Mouse (Mus musculus): ENCODE data around the gene Iqschfp. TPM values are rescaled to one million over a fixed set of nuclear protein-coding genes. Genes with fewer than 3 reads are reported as not detected.

The Iqschfp gene
- polyA plus RNA-seq, 1 experiment from 2014 or later, result not detected

DNA sequence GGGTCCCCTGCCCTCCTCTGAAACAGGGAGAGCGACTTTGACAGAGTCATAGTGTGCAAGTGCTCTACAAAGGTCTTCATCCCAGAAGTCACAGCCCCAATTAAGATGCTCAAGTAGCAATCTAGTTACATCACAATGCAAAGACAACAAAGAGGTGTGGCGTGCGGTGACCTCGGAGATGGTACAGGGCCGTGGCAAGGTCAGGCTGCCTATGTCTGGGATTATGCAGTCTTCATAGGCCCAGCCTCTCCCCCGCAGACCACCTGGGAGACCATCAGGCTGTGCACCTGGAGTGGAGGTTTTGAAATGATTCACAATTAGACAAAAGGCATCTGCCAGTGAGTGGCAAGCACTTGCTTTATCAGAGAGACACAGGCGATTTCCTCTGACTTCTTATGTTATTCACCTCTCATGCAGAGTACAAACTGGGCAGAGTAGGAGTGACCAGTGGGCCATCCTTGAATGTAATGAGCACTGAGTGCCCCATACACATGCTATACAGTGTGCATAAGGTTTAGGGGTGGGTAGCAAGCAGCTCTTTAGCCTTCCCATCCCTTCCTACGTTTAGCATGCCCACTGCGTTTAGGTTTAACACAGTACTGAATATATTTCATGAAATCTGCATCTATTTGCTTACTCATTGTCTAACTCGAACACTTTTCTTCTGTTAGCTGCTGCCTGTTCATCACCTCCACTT, 673.1 kb downstream of the Iqschfp start:
- H3K27me3 ChIP-seq (replicated peaks), result no peaks in the 10 kb centered on the region
- no peaks in the 10 kb centered on the region for H3K36me3 ChIP-seq
- no peak overlapping the region for H3K4me3 ChIP-seq
- no peaks in the 10 kb centered on the region for H3K9me3 ChIP-seq (replicated peaks)
- H3K9ac ChIP-seq, result no peak overlapping the region
- WGBS, result 73% methylated on average over 10 of the region's 10 CpGs
- H3K4me1 ChIP-seq (replicated peaks), result peaks cover 31% of the 10 kb centered on the region
- H3K4me2 ChIP-seq, result no peak overlapping the region
- no peak overlapping the region for H3K27ac ChIP-seq (ENCODE audit: poor library complexity, severe bottlenecking)
- ATAC-seq (ENCODE audit: insufficient number of reproducible peaks, low FRiP score), result no peak

DNA sequence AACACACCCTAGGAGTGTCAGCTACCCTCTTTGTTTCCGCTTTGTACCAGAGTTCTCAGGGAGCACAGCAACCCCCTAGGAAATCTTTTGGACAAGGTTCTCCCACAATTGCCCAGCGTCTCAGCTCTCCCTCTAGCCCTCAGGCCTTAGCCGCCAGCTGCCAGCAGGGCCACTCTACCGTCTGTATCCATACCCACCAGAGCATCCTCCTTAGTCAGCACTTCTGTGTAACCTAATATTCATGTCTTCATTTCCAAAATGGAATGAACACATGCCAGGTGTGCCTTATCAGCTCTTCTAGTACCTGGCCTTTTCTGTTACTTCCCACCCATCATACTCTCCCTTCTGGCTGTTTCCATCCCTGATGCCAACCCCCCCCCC, 673.6 kb downstream of the Iqschfp start:
- Histone ChIP-seq H3K4me3 (no peak overlapping the region), H3K27me3 (replicated peaks) (no peaks in the 10 kb centered on the region), H3K27ac (ENCODE audit: poor library complexity, severe bottlenecking) (no peak overlapping the region), H3K9me3 (replicated peaks) (no peaks in the 10 kb centered on the region), H3K4me1 (replicated peaks) (peaks cover 30% of the 10 kb centered on the region), H3K36me3 (no peaks in the 10 kb centered on the region), H3K4me2 (no peak overlapping the region), H3K9ac (no peak overlapping the region)
- ATAC-seq (ENCODE audit: insufficient number of reproducible peaks, low FRiP score), result no peak
- 76% methylated on average over 4 of the region's 4 CpGs for WGBS

DNA sequence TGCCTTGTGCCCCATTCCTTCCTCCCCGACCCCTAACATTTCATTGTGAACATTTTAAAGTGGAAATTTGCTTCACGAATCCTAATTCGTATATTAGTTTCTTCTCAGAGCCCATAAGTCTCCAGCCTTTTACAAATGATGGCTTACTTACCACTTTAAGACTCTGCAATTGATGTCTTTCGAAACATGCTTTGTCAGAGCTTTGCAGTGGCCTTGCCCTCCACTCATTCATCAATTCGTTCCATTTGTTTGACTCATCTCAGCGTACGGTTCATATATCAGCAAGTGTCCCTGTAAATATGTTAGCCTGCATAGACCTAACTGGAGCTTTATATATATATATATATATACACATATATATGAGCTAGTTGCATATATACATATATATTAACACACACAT, 675.5 kb downstream of the Iqschfp start:
- no peak overlapping the region for H3K4me2 ChIP-seq
- H3K27ac ChIP-seq (ENCODE audit: poor library complexity, severe bottlenecking), result no peak overlapping the region
- H3K36me3 ChIP-seq, result no peaks in the 10 kb centered on the region
- H3K9ac ChIP-seq, result no peak overlapping the region
- WGBS, result 84% methylated on average over 7 of the region's 7 CpGs
- H3K4me1 ChIP-seq (replicated peaks), result peaks cover 32% of the 10 kb centered on the region
- H3K9me3 ChIP-seq (replicated peaks), result no peaks in the 10 kb centered on the region
- H3K27me3 ChIP-seq (replicated peaks), result no peaks in the 10 kb centered on the region
- ATAC-seq (ENCODE audit: insufficient number of reproducible peaks, low FRiP score), result no peak
- no peak overlapping the region for H3K4me3 ChIP-seq

DNA sequence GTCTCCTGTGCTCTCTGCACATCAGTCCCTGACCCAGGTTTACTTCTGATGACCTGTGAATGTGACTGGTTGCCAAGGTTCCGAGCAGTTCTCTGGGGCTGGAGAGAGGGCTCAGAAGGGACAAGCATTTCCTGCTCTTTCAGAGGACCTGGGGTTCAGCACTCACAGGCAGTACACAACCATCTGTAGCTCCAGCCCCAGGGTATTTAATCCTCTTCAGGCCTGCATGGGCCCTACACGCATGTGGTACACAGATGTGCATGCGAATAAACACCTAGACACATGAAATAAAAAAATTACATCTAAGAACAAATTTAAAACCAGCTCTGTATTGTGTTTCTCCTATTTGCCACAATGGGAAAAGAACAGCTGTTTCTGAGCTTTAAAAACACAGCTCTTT, 676.1 kb downstream of the Iqschfp start:
- Histone ChIP-seq H3K4me3 (no peak overlapping the region), H3K4me1 (replicated peaks) (peaks cover 35% of the 10 kb centered on the region), H3K4me2 (no peak overlapping the region), H3K36me3 (no peaks in the 10 kb centered on the region), H3K9ac (no peak overlapping the region), H3K27me3 (replicated peaks) (no peaks in the 10 kb centered on the region), H3K27ac (ENCODE audit: poor library complexity, severe bottlenecking) (0 out of 2 replicates have a peak overlapping the region, but pooled peaks have one; percentile 12), H3K9me3 (replicated peaks) (no peaks in the 10 kb centered on the region)
- no peak for ATAC-seq (ENCODE audit: insufficient number of reproducible peaks, low FRiP score)
- WGBS, result 78% methylated on average over 3 of the region's 3 CpGs

DNA sequence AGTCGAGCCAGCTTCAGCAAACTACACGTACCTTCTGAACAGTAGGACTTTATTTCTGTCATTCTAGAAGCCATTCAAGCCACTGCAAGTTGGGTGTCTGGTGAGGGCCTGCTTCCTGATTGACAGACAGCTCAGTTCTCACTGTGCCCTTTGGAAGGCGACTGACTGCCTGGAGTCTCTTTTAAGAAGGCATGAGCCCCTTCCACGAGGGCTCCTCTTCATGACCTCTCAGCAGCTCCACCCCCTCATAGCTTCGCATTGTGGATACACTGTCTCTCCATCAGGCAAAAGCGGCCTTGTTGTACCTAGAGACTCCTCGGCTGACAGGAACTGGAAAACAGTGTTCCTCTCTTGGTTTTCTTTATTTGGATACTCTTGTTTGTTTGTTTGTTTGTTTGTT, 676.7 kb downstream of the Iqschfp start:
- H3K4me2 ChIP-seq, result no peak overlapping the region
- H3K9ac ChIP-seq, result no peak overlapping the region
- H3K4me3 ChIP-seq, result no peak overlapping the region
- no peak for ATAC-seq (ENCODE audit: insufficient number of reproducible peaks, low FRiP score)
- H3K9me3 ChIP-seq (replicated peaks), result no peaks in the 10 kb centered on the region
- 39% methylated on average over 7 of the region's 7 CpGs for WGBS
- H3K4me1 ChIP-seq (replicated peaks), result peaks cover 37% of the 10 kb centered on the region
- H3K36me3 ChIP-seq, result no peaks in the 10 kb centered on the region
- no peak overlapping the region for H3K27ac ChIP-seq (ENCODE audit: poor library complexity, severe bottlenecking)
- H3K27me3 ChIP-seq (replicated peaks), result no peaks in the 10 kb centered on the region

DNA sequence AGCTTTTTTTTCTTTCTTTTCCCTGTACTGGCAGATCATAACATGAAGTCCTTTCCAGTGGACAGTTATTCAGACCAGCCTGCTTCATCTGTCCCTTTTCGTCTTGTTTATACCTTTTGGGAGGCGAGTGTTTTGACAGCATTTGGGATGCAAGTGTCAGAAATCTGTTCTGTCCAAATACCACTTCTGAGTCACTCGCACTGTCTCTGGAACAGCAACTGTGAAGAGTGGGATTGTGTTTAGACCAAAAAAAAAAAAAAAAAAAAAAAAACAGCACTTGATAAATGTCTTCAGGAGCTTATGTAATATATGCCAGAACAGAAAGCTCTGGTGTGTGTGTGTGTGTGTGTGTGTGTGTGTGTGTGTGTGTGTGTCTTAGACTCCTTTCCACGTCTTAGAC, 678.3 kb downstream of the Iqschfp start:
- Histone ChIP-seq H3K9me3 (replicated peaks) (no peaks in the 10 kb centered on the region), H3K27me3 (replicated peaks) (no peaks in the 10 kb centered on the region), H3K4me3 (no peak overlapping the region), H3K36me3 (no peaks in the 10 kb centered on the region), H3K9ac (no peak overlapping the region), H3K4me1 (replicated peaks) (peaks cover 40% of the 10 kb centered on the region), H3K27ac (ENCODE audit: poor library complexity, severe bottlenecking) (no peak overlapping the region), H3K4me2 (no peak overlapping the region)
- 82% methylated on average over 4 of the region's 4 CpGs for WGBS
- ATAC-seq (ENCODE audit: insufficient number of reproducible peaks, low FRiP score), result no peak

DNA sequence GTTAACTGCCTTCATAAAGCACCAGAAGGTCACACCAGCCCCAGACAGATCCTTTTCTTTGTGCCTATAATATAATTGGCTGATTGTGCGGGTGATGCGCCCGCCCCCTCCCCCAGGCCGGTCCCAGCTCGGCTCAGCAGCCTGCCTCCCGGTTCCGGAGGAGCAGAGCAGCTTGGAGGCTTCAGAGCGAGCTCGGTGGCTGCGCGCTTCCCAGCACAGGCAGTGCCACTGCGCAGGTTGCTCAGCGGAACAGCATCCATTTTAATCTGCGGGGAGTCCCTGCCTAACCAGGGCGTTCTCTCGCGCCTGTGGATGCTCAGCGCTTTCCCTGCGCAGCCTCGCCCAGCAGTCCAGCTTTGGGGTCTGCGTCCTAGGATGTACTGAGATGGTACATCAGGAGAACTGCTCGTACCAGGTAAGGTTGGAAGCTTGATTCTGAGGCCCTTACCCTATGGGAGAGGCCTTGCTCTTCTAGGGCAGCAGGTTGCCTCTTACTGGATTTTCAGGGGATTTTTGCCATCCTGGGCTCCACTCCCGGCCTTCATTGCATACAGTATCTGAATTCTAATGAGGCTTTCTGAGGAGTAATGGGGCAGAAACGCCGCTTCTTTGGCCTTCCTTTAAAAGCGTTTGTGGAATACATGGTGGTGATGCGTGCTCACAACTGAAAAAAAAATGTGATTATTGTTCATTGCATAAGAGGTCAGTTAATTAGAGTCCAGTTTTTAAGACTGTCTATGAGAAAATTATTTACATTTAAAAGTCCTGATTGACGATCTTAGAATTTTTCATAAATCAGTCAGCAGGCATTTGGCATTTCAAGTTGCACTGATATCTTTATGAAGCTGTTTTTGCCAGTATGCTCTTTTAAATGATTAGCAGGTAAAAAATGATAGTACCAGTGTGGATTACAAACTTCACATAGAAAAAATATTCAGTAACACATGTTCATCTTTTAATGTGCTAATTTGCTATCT, 680.5 kb downstream of the Iqschfp start:
- no peaks in the 10 kb centered on the region for H3K9me3 ChIP-seq (replicated peaks)
- H3K9ac ChIP-seq, result peak overlapping the region; percentile 60
- peak overlapping the region; percentile 39 for H3K4me3 ChIP-seq
- peak overlapping the region; percentile 67 for H3K4me2 ChIP-seq
- peak; percentile 52; the same call in 1 of the 2 replicates for ATAC-seq (ENCODE audit: insufficient number of reproducible peaks, low FRiP score)
- H3K27me3 ChIP-seq (replicated peaks), result no peaks in the 10 kb centered on the region
- peaks cover 50% of the 10 kb centered on the region for H3K4me1 ChIP-seq (replicated peaks)
- no peaks in the 10 kb centered on the region for H3K36me3 ChIP-seq
- WGBS, result 24% methylated on average over 28 of the region's 28 CpGs
- peak overlapping the region; percentile 35; the same call in 1 of the 2 replicates for H3K27ac ChIP-seq (ENCODE audit: poor library complexity, severe bottlenecking)

DNA sequence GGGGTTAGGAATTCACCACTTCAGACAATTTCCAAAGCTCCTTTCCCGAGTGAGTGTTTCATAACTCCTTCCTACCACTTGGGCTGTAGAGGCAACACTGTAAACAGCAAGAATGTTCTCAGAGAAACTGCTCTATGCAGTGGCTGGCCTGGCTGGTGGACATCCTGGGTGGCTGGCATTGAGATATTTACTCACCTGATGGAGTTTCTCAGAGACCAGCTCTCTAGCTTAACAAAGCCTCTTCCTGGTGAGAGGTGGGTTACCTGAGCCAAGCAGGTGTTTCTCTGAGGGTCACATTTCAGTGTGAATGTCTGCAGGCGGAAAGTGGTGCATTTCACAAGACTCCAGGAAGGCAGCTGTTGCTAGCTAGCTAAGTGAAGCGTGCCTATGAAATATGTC, 681.2 kb downstream of the Iqschfp start:
- H3K4me1 ChIP-seq (replicated peaks), result peaks cover 50% of the 10 kb centered on the region
- H3K36me3 ChIP-seq, result no peaks in the 10 kb centered on the region
- H3K4me3 ChIP-seq, result no peak overlapping the region
- 72% methylated on average over 3 of the region's 3 CpGs for WGBS
- H3K9ac ChIP-seq, result no peak overlapping the region
- H3K4me2 ChIP-seq, result no peak overlapping the region
- H3K27ac ChIP-seq (ENCODE audit: poor library complexity, severe bottlenecking), result no peak overlapping the region
- ATAC-seq (ENCODE audit: insufficient number of reproducible peaks, low FRiP score), result no peak
- H3K27me3 ChIP-seq (replicated peaks), result no peaks in the 10 kb centered on the region
- no peaks in the 10 kb centered on the region for H3K9me3 ChIP-seq (replicated peaks)

DNA sequence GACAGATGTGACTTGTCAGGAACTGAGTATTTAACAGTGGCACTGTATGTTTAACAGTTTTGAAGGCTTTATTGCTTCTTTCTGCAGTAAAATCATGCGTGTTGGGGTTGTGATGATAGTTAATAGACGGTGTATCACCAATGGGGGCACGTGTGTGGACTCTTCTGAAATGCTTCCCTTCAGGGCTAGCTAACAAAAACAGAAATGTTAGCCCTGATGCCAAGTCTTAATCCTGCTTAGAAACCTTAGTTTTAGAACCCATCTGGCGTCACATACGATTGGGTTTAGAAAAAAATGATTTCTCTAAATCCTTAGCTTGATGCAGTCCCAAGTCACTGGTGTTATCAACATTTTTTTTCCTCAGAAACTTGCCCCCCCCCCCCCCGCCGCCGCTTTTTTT, 682.1 kb downstream of the Iqschfp start:
- Histone ChIP-seq H3K36me3 (no peaks in the 10 kb centered on the region), H3K4me3 (no peak overlapping the region), H3K27me3 (replicated peaks) (no peaks in the 10 kb centered on the region), H3K9ac (no peak overlapping the region), H3K4me1 (replicated peaks) (peaks cover 51% of the 10 kb centered on the region), H3K9me3 (replicated peaks) (no peaks in the 10 kb centered on the region), H3K4me2 (no peak overlapping the region), H3K27ac (ENCODE audit: poor library complexity, severe bottlenecking) (no peak overlapping the region)
- no peak for ATAC-seq (ENCODE audit: insufficient number of reproducible peaks, low FRiP score)
- WGBS, result 61% methylated on average over 8 of the region's 8 CpGs

DNA sequence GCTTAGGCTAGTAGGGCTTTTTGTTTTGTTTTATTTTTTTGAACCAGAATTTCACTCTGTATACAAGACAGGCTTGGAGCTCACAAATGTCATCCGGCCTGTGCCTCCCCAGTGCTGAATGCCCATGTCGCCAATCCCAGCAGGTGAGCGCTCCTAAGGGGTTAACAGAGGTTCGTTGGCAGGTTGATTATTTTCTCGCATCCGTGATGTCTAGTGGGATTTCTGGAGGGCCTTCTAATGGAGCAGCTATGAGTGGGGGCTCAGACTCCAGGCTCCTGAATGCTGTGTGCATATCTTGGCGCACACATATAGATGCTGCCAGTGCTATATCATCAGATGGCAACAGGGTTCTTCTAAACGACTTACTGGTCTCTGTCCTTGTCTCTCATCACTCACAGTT, 682.5 kb downstream of the Iqschfp start:
- no peaks in the 10 kb centered on the region for H3K36me3 ChIP-seq
- no peak overlapping the region for H3K4me2 ChIP-seq
- peaks cover 51% of the 10 kb centered on the region for H3K4me1 ChIP-seq (replicated peaks)
- WGBS, result 70% methylated on average over 8 of the region's 8 CpGs
- no peaks in the 10 kb centered on the region for H3K27me3 ChIP-seq (replicated peaks)
- ATAC-seq (ENCODE audit: insufficient number of reproducible peaks, low FRiP score), result no peak
- H3K9ac ChIP-seq, result no peak overlapping the region
- no peak overlapping the region for H3K27ac ChIP-seq (ENCODE audit: poor library complexity, severe bottlenecking)
- no peak overlapping the region for H3K4me3 ChIP-seq
- no peaks in the 10 kb centered on the region for H3K9me3 ChIP-seq (replicated peaks)

DNA sequence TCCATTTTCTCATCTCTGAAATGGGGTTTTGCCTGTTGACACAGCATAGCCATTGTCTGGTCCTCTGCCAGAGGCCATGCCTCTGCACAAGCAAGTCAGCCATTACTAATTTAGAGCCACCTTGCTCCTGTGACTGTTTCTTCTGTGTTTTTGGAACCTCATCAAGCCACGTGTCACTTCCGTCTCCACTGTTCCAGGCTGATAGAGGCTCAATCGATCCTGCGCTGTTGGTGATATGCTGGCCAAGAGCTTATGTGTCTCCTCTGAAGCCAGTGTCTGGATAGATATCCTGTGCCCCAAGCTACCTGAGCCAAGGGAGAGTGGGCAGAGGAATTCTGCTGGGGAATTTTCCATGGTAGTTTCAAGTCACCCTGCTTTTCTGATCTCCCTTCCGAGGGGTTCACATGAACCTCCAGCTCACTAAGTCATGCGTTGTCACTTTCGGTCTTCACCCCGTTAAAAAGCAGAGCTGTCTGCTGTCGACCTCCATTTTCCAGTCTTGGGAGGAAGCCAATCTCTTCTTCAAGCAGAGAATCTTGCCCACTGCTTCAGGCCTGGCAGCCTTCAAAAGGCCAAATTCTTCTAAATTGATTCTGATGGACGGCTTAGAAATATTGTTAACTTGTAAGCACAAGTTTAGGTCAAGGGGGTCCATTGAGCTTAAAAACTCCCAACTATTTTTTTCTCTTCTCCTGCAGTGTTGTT, 683.8 kb downstream of the Iqschfp start:
- H3K4me1 ChIP-seq (replicated peaks), result peaks cover 58% of the 10 kb centered on the region
- no peak overlapping the region for H3K9ac ChIP-seq
- no peak overlapping the region for H3K4me3 ChIP-seq
- no peaks in the 10 kb centered on the region for H3K27me3 ChIP-seq (replicated peaks)
- 38% methylated on average over 10 of the region's 10 CpGs for WGBS
- ATAC-seq (ENCODE audit: insufficient number of reproducible peaks, low FRiP score), result no peak
- H3K9me3 ChIP-seq (replicated peaks), result no peaks in the 10 kb centered on the region
- H3K27ac ChIP-seq (ENCODE audit: poor library complexity, severe bottlenecking), result peak overlapping the region; percentile 72
- no peaks in the 10 kb centered on the region for H3K36me3 ChIP-seq
- peak overlapping the region; percentile 51 for H3K4me2 ChIP-seq

Data from heart, embryonic 12.5 days (tissue).